15 mouse cellular contexts compared by ENCODE assay signal in the genomic region with DNA sequence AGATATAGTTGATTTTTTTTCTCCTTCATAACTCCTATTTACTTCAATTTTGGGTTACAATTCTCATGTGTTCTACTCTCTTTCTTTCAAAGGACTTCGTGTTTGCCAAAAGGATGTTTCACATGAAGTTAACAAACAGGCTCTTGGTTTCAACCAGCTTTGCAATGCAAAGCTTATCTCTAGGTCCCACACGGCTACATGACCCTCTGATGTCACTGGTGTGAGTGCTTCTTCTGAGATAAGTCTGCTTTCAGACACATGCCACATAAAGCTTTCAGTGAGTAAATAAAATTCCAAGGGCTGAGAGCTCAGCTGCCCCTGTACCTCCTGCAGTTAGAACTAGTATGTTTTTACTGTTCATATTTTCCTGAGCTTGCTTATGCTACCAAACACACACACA. TPM values are rescaled to one million over a fixed set of nuclear protein-coding genes. Genes with fewer than 3 reads are reported as not detected.
DNase-seq lines count a peak whose midpoint lies in the region; ATAC-seq and TF ChIP-seq lines count a peak whose summit lies in the region.
"Had no signal": no experiment of that assay in that cellular context is flagged by ENCODE, and none has a peak within 500 bp of the region (broad histone marks: within the 10 kb centered on the region; RNA-seq: fewer than 3 reads in every experiment).

No protein-coding gene starts in this region.

- DNase-seq in kidney, adult 9 months = no peak
- peak; percentile 64 to 69 for DNase-seq in spleen, postnatal 4 days (ENCODE audit: low spot score in 2 of 2)
- DNase-seq in neural tube, embryonic 10.5 days (ENCODE audit: extremely low spot score, low spot score) = no peak
- no peak for DNase-seq in cerebellum, postnatal 14 days
- no peak for DNase-seq in lung, postnatal 36 days
- DNase-seq: cerebellum, postnatal 36 days; gastrocnemius, adult 2 months; kidney, adult 18-20 months had no signal

- H3K4me2 ChIP-seq in kidney, embryonic 15.5 days = no peak overlapping the region
- H3K4me2 ChIP-seq in liver, embryonic 12.5 days = peak overlapping the region; percentile 55
- H3K4me2 ChIP-seq: limb, embryonic 12.5 days; midbrain, embryonic 13.5 days; neural tube, embryonic 13.5 days had no signal

- no peak for TF ChIP-seq POLR2A in bone marrow, adult 2 months (IDR thresholded peaks at IDR 0.05; ENCODE audit: borderline replicate concordance, control insufficient read depth, low read depth, low read length)

- peak; percentile 85 for ATAC-seq in kidney, embryonic 15.5 days (replicated peaks; ENCODE audit: low FRiP score)
- peak; percentile 96 for ATAC-seq in liver, embryonic 12.5 days
- ATAC-seq: midbrain, embryonic 13.5 days had no signal

- H3K4me1 ChIP-seq in kidney, embryonic 15.5 days = peaks cover 6% of the 10 kb centered on the region
- H3K4me1 ChIP-seq in bone marrow, adult 2 months (ENCODE audit: control insufficient read depth, insufficient read depth, low read length) = peaks cover 10% of the 10 kb centered on the region
- peaks cover 54% of the 10 kb centered on the region for H3K4me1 ChIP-seq in liver, embryonic 12.5 days
- H3K4me1 ChIP-seq: limb, embryonic 12.5 days; neural tube, embryonic 13.5 days had no signal

- H3K27me3 ChIP-seq in kidney, embryonic 15.5 days = no peaks in the 10 kb centered on the region
- H3K27me3 ChIP-seq in liver, embryonic 12.5 days (replicated peaks) = no peaks in the 10 kb centered on the region
- H3K27me3 ChIP-seq: limb, embryonic 12.5 days; midbrain, embryonic 13.5 days; neural tube, embryonic 13.5 days had no signal

- no peak overlapping the region for H3K9ac ChIP-seq in kidney, embryonic 15.5 days
- H3K9ac ChIP-seq in liver, embryonic 12.5 days = peak overlapping the region; percentile 63
- H3K9ac ChIP-seq: limb, embryonic 12.5 days; midbrain, embryonic 13.5 days; neural tube, embryonic 13.5 days had no signal

- no peak for TF ChIP-seq CTCF in bone marrow, adult 2 months (IDR thresholded peaks at IDR 0.05; ENCODE audit: control insufficient read depth, insufficient read depth, low read length)

- H3K9me3 ChIP-seq in kidney, embryonic 15.5 days (replicated peaks) = no peaks in the 10 kb centered on the region
- no peaks in the 10 kb centered on the region for H3K9me3 ChIP-seq in liver, embryonic 12.5 days (replicated peaks)
- H3K9me3 ChIP-seq: limb, embryonic 12.5 days; midbrain, embryonic 13.5 days; neural tube, embryonic 13.5 days had no signal

- H3K4me3 ChIP-seq in kidney, embryonic 15.5 days (replicated peaks) = no peak overlapping the region
- H3K4me3 ChIP-seq in bone marrow, adult 2 months (replicated peaks; ENCODE audit: control insufficient read depth, low read depth, low read length) = no peak overlapping the region
- no peak overlapping the region for H3K4me3 ChIP-seq in liver, embryonic 12.5 days
- H3K4me3 ChIP-seq: gastrocnemius, adult 2 months; layer of hippocampus, adult 2 months; limb, embryonic 12.5 days; midbrain, embryonic 13.5 days; neural tube, embryonic 13.5 days had no signal

- H3K27ac ChIP-seq in kidney, embryonic 15.5 days = no peak overlapping the region
- peak overlapping the region; percentile 14; the same call in 1 of the 2 replicates for H3K27ac ChIP-seq in bone marrow, adult 2 months (ENCODE audit: control insufficient read depth, insufficient read depth, low read depth, low read length, poor library complexity)
- H3K27ac ChIP-seq in liver, embryonic 12.5 days = peak overlapping the region; percentile 94
- H3K27ac ChIP-seq: gastrocnemius, adult 2 months; layer of hippocampus, adult 2 months; midbrain, embryonic 13.5 days; neural tube, embryonic 13.5 days had no signal

- H3K36me3 ChIP-seq in kidney, embryonic 15.5 days = no peaks in the 10 kb centered on the region
- no peaks in the 10 kb centered on the region for H3K36me3 ChIP-seq in liver, embryonic 12.5 days
- H3K36me3 ChIP-seq: limb, embryonic 12.5 days; midbrain, embryonic 13.5 days; neural tube, embryonic 13.5 days had no signal

- 51% methylated on average over 2 of the region's 2 CpGs for WGBS in kidney, embryonic 15.5 days
- 10% methylated on average over 2 of the region's 2 CpGs for WGBS in bone marrow, adult 2 months
- 6% methylated on average over 2 of the region's 2 CpGs for WGBS in liver, embryonic 12.5 days (ENCODE audit: insufficient replicate concordance)

RNA-seq across cellular contexts. Expression of gene Suco, which starts 18.1 kb away (rescaled TPM):
- 21.9 and 27.0 TPM in 2 replicates for polyA plus RNA-seq in kidney, embryonic 15.5 days (2015; fragmentation: Nextera tagmentation; extraction: Ambion mirVana)
- 20.6 and 30.2 TPM in 2 replicates for polyA plus RNA-seq in bone marrow, adult 2 months (2011; ENCODE audit: insufficient read depth, insufficient read length, low replicate concordance, missing spikeins)
- 13.3 and 16.3 TPM in 2 replicates for polyA plus RNA-seq in liver, embryonic 12.5 days (2016; fragmentation: Nextera tagmentation; extraction: Ambion mirVana)

Comparison
In these comparisons a context has a peak if more than half of its experiments do, and no peak if none do; other contexts are left out.
1. DNase-seq: peak in spleen, postnatal 4 days (2 of 2); none in kidney, adult 9 months (single experiment), neural tube, embryonic 10.5 days (single experiment), cerebellum, postnatal 14 days (0 of 2) and lung, postnatal 36 days (single experiment).